Mouse (Mus musculus) E14TG2a.4 (cell line): ENCODE data around the gene Med13.

Experiments used
- CTCF ChIP-seq: conservative IDR thresholded peaks from 2 replicates; pipeline ENCODE4 v1.5.1; 2014; ENCODE audit warnings: low read length
- NANOG ChIP-seq: IDR thresholded peaks from 2 replicates; pipeline ENCODE4 v1.6.1; 2014; ENCODE audit warnings: borderline replicate concordance, low read length, mixed read lengths
- POU5F1 ChIP-seq: IDR thresholded peaks from 2 replicates; pipeline ENCODE4 v1.6.1; 2014; ENCODE audit warnings: low read length, borderline replicate concordance

- TF ChIP-seq CTCF (no peak), POU5F1 (no peak), NANOG (no peak)
These were observed 10.9 kb downstream of the Med13 start for GRCm38 (mm10) chr11:86346525-86346924.
